Mouse (Mus musculus) monocyte, adult 2 months (primary cell): Measurements from ENCODE around the gene Efs.
"Not testable (repeated sequence)": the region's sequence is repeated elsewhere in the genome, so short reads cannot be mapped to it uniquely, and the experiment has no call there.

Source experiments
- DNase-seq, 2 experiments: peaks; one replicate each; pipeline ENCODE4 v3.0.0; 2022; ENCODE audit warnings: low spot score in 2 of 2, low read depth in 1 of 2

Gene Efs

GRCm38 (mm10) chr14:54948781-54949180 lies 22.9 kb upstream of the Efs start:
- no peak for DNase-seq

GRCm38 (mm10) chr14:54947008-54947407 lies 21.1 kb upstream of the Efs start:
- not testable (repeated sequence) for DNase-seq

- DNase-seq: no peak
Observed at GRCm38 (mm10) chr14:54945975-54946704, 20.2 kb upstream of the Efs start.

- no peak for DNase-seq
Observed at GRCm38 (mm10) chr14:54944939-54945338, 19.0 kb upstream of the Efs start.

GRCm38 (mm10) chr14:54943971-54944370 lies 18.0 kb upstream of the Efs start:
- no peak for DNase-seq

GRCm38 (mm10) chr14:54942479-54942878 lies 16.6 kb upstream of the Efs start:
- no peak for DNase-seq

GRCm38 (mm10) chr14:54941024-54941978 lies 15.4 kb upstream of the Efs start:
- no peak for DNase-seq

- no peak for DNase-seq
Observed at GRCm38 (mm10) chr14:54940176-54940530, 14.2 kb upstream of the Efs start.

GRCm38 (mm10) chr14:54939434-54940175 lies 13.7 kb upstream of the Efs start:
- DNase-seq: peak in 1 of 2 experiments; percentile 15

GRCm38 (mm10) chr14:54938431-54939219 lies 12.7 kb upstream of the Efs start:
- DNase-seq: no peak

- no peak for DNase-seq
Observed at GRCm38 (mm10) chr14:54937361-54938182, 11.6 kb upstream of the Efs start.

GRCm38 (mm10) chr14:54936831-54937160 lies 10.9 kb upstream of the Efs start:
- no peak for DNase-seq

- no peak for DNase-seq
Observed at GRCm38 (mm10) chr14:54935904-54936830, 10.2 kb upstream of the Efs start, which contains the start of gene Cmtm5. Gene Cmtm5, plus strand, starts transcription at chr14:54936261.

- DNase-seq: no peak
Observed at GRCm38 (mm10) chr14:54932645-54933150, 6.8 kb upstream of the Efs start, which contains the start of gene Il25. Gene Il25, plus strand, starts transcription at chr14:54932695.

- DNase-seq: no peak
Observed at GRCm38 (mm10) chr14:54930431-54930830, 4.5 kb upstream of the Efs start.

GRCm38 (mm10) chr14:54929801-54930200 lies 3.9 kb upstream of the Efs start:
- no peak for DNase-seq

- no peak for DNase-seq
Observed at GRCm38 (mm10) chr14:54927296-54927695, 1.4 kb upstream of the Efs start.

- DNase-seq: no peak
Observed at GRCm38 (mm10) chr14:54926401-54927158, 654 bp upstream of the Efs start.
